Mouse (Mus musculus) E14TG2a.4 (cell line): Measurements from ENCODE around the gene Nr2f2.
A peak's percentile ranks its signal among the peaks of the same experiment; 100 is the strongest.

Source experiments
- H3K27me3 ChIP-seq: 2 replicates; pipeline ENCODE4 v1.6.1; 2014; ENCODE audit warnings: low read length, control low read depth; ENCODE audit not compliant: insufficient read depth
- H3K36me3 ChIP-seq: 2 replicates; pipeline ENCODE4 v1.6.1; 2014; ENCODE audit warnings: low read length, control low read depth; ENCODE audit not compliant: insufficient read depth
- H3K4me1 ChIP-seq: replicated peaks from 2 replicates; pipeline ENCODE4 v1.6.1; 2014; ENCODE audit warnings: low read depth, low read length, control low read depth
- H3K4me3 ChIP-seq: replicated peaks from 2 replicates; pipeline ENCODE4 v1.5.1; 2014; ENCODE audit warnings: mild to moderate bottlenecking, low read length
- H3K9me3 ChIP-seq: 2 replicates; pipeline ENCODE4 v1.6.1; 2014; ENCODE audit warnings: low read length, control low read depth
- CTCF ChIP-seq: conservative IDR thresholded peaks from 2 replicates; pipeline ENCODE4 v1.5.1; 2014; ENCODE audit warnings: low read length
- NANOG ChIP-seq: IDR thresholded peaks from 2 replicates; pipeline ENCODE4 v1.6.1; 2014; ENCODE audit warnings: borderline replicate concordance, low read length, mixed read lengths
- POU5F1 ChIP-seq: IDR thresholded peaks from 2 replicates; pipeline ENCODE4 v1.6.1; 2014; ENCODE audit warnings: low read length, borderline replicate concordance

The Nr2f2 gene

GRCm38 (mm10) chr7:70350781-70351551 is 15.6 kb downstream of the Nr2f2 start:
- H3K36me3 ChIP-seq = no peaks in the 10 kb centered on the region
- no peaks in the 10 kb centered on the region for H3K9me3 ChIP-seq

GRCm38 (mm10) chr7:70349981-70350670 is 16.4 kb downstream of the Nr2f2 start:
- H3K4me1 ChIP-seq = peaks cover 32% of the 10 kb centered on the region
- H3K9me3 ChIP-seq = no peaks in the 10 kb centered on the region
- peak overlapping the region; percentile 67 for H3K4me3 ChIP-seq
- no peaks in the 10 kb centered on the region for H3K36me3 ChIP-seq
- no peak for TF ChIP-seq POU5F1
- no peak for TF ChIP-seq CTCF
- peaks cover 87% of the 10 kb centered on the region for H3K27me3 ChIP-seq

More at GRCm38 (mm10) chr7:70350781-70351551, 15.6 kb downstream of the Nr2f2 start:
- peaks cover 87% of the 10 kb centered on the region for H3K27me3 ChIP-seq
- peaks cover 28% of the 10 kb centered on the region for H3K4me1 ChIP-seq
- H3K4me3 ChIP-seq = peak overlapping the region; percentile 67
- TF ChIP-seq POU5F1 (no peak), NANOG (no peak), CTCF (no peak)

GRCm38 (mm10) chr7:70348977-70349615 is 17.4 kb downstream of the Nr2f2 start:
- Histone ChIP-seq H3K36me3 (no peaks in the 10 kb centered on the region), H3K4me3 (no peak overlapping the region), H3K4me1 (peaks cover 32% of the 10 kb centered on the region), H3K9me3 (no peaks in the 10 kb centered on the region), H3K27me3 (peaks cover 89% of the 10 kb centered on the region)
- TF ChIP-seq CTCF = no peak
- TF ChIP-seq NANOG = no peak
- TF ChIP-seq POU5F1 = no peak

GRCm38 (mm10) chr7:70348064-70348976 is 18.2 kb downstream of the Nr2f2 start:
- TF ChIP-seq NANOG = no peak
- TF ChIP-seq POU5F1 = no peak
- TF ChIP-seq CTCF = no peak
- Histone ChIP-seq H3K36me3 (no peaks in the 10 kb centered on the region), H3K4me3 (no peak overlapping the region), H3K9me3 (no peaks in the 10 kb centered on the region), H3K4me1 (peaks cover 35% of the 10 kb centered on the region), H3K27me3 (peaks cover 94% of the 10 kb centered on the region)

GRCm38 (mm10) chr7:70347618-70347958 is 18.9 kb downstream of the Nr2f2 start:
- Histone ChIP-seq H3K4me3 (no peak overlapping the region), H3K27me3 (peaks cover 95% of the 10 kb centered on the region), H3K36me3 (no peaks in the 10 kb centered on the region), H3K4me1 (peaks cover 35% of the 10 kb centered on the region), H3K9me3 (no peaks in the 10 kb centered on the region; the same call in 1 of the 2 replicates)
- no peak for TF ChIP-seq NANOG
- TF ChIP-seq POU5F1 = no peak
- TF ChIP-seq CTCF = no peak

- Histone ChIP-seq H3K36me3 (no peaks in the 10 kb centered on the region), H3K4me3 (no peak overlapping the region), H3K4me1 (peaks cover 35% of the 10 kb centered on the region), H3K27me3 (peaks cover 92% of the 10 kb centered on the region), H3K9me3 (no peaks in the 10 kb centered on the region; the same call in 1 of the 2 replicates)
- TF ChIP-seq POU5F1 = no peak
- TF ChIP-seq NANOG = no peak
- no peak for TF ChIP-seq CTCF
Measured at GRCm38 (mm10) chr7:70346951-70347617, 19.5 kb downstream of the Nr2f2 start.

- Histone ChIP-seq H3K36me3 (no peaks in the 10 kb centered on the region), H3K4me3 (peak overlapping the region; percentile 58; the same call in 1 of the 2 replicates), H3K9me3 (no peaks in the 10 kb centered on the region; the same call in 1 of the 2 replicates), H3K4me1 (peaks cover 27% of the 10 kb centered on the region; the same call in 1 of the 2 replicates), H3K27me3 (peaks cover 90% of the 10 kb centered on the region)
- no peak for TF ChIP-seq POU5F1
- TF ChIP-seq NANOG = no peak
- TF ChIP-seq CTCF = no peak
Measured at GRCm38 (mm10) chr7:70346010-70346536, 20.5 kb downstream of the Nr2f2 start.

- Histone ChIP-seq H3K9me3 (no peaks in the 10 kb centered on the region; the same call in 1 of the 2 replicates), H3K4me1 (peaks cover 24% of the 10 kb centered on the region; the same call in 1 of the 2 replicates), H3K4me3 (no peak overlapping the region), H3K36me3 (no peaks in the 10 kb centered on the region), H3K27me3 (peaks cover 93% of the 10 kb centered on the region)
- TF ChIP-seq CTCF = no peak
- TF ChIP-seq POU5F1 = no peak
- TF ChIP-seq NANOG = no peak
Measured at GRCm38 (mm10) chr7:70343426-70343825, 23.1 kb downstream of the Nr2f2 start.
